Mouse (Mus musculus) small intestine, adult 2 months (tissue): ENCODE measurements around the gene Lyz1.

Experiments
- CTCF ChIP-seq: fragments of 200-500 bp; IDR thresholded peaks from 2 replicates; pipeline ENCODE4 v1.5.1; 2012; ENCODE audit warnings: low read depth, mild to moderate bottlenecking, control low read depth, inconsistent platforms, low read length, moderate library complexity, mixed read lengths; ENCODE audit not compliant: insufficient replicate concordance, insufficient read length; ENCODE audit errors: extremely low read depth
- POLR2A ChIP-seq: fragments of 200-500 bp; IDR thresholded peaks from 2 replicates; pipeline ENCODE4 v1.6.1; 2012; ENCODE audit warnings: low read depth, mild to moderate bottlenecking, control low read depth, inconsistent platforms, low read length, moderate library complexity

GRCm38 (mm10) chr10:117299106-117299505, 6.4 kb upstream of the Lyz1 start:
- TF ChIP-seq CTCF (no peak), POLR2A (no peak)
